28 mouse cellular contexts compared by ENCODE assay signal in genomic region chr10:39441636-39442035, GRCm38 (mm10).
DNase-seq lines count a peak whose midpoint lies in the region; ATAC-seq and TF ChIP-seq lines count a peak whose summit lies in the region.
"Had no signal": no experiment of that assay in that cellular context is flagged by ENCODE, and none has a peak within 500 bp of the region (broad histone marks: within the 10 kb centered on the region; RNA-seq: fewer than 3 reads in every experiment).

No protein-coding gene starts in this region.

- no peaks in the 10 kb centered on the region for H3K9me3 ChIP-seq in hindbrain, postnatal 0 days (ENCODE audit: low read length)
- H3K9me3 ChIP-seq in hindbrain, embryonic 13.5 days: no peaks in the 10 kb centered on the region
- no peaks in the 10 kb centered on the region for H3K9me3 ChIP-seq in liver, embryonic 14.5 days (ENCODE audit: control insufficient read depth, low read length)
- no peaks in the 10 kb centered on the region for H3K9me3 ChIP-seq in liver, embryonic 12.5 days (replicated peaks)
- H3K9me3 ChIP-seq in CH12.LX (replicated peaks; ENCODE audit: low read length): no peaks in the 10 kb centered on the region
- no peaks in the 10 kb centered on the region for H3K9me3 ChIP-seq in MEL (replicated peaks; ENCODE audit: insufficient read depth, low read length)
- H3K9me3 ChIP-seq: embryonic facial prominence, embryonic 10.5 days; embryonic facial prominence, embryonic 15.5 days; forebrain, embryonic 15.5 days; hindbrain, embryonic 10.5 days; intestine, embryonic 15.5 days; limb, embryonic 10.5 days; limb, embryonic 15.5 days; midbrain, embryonic 10.5 days; midbrain, embryonic 15.5 days; neural tube, embryonic 12.5 days had no signal

- no peak overlapping the region for H3K27ac ChIP-seq in hindbrain, postnatal 0 days
- H3K27ac ChIP-seq in hindbrain, embryonic 13.5 days: no peak overlapping the region
- no peak overlapping the region for H3K27ac ChIP-seq in liver, embryonic 14.5 days
- H3K27ac ChIP-seq in liver, embryonic 12.5 days: no peak overlapping the region
- H3K27ac ChIP-seq in CH12.LX (ENCODE audit: insufficient read depth, low read depth) (no peak overlapping the region), MEL (ENCODE audit: control insufficient read depth, low read depth, low read length) (no peak overlapping the region)
- H3K27ac ChIP-seq: embryonic facial prominence, embryonic 10.5 days; embryonic facial prominence, embryonic 15.5 days; forebrain, embryonic 15.5 days; hindbrain, embryonic 10.5 days; intestine, embryonic 15.5 days; limb, embryonic 10.5 days; limb, embryonic 15.5 days; midbrain, embryonic 10.5 days; midbrain, embryonic 15.5 days; neural tube, embryonic 12.5 days had no signal

- in situ Hi-C loops in CH12.LX (cut with MboI; ENCODE audit: low pct_ligation_motif_present, low pct_unique_long_range_greater_than_20kb, low sequenced_read_pairs): no loop called here

- DNase-seq in hindbrain, postnatal 0 days (ENCODE audit: low spot score): no peak
- no peak for DNase-seq in liver, embryonic 14.5 days (ENCODE audit: low read depth in 3 of 3, low spot score in 3 of 3)
- DNase-seq in CH12.LX (ENCODE audit: extremely low read depth): no peak
- no peak for DNase-seq in MEL (ENCODE audit: low read depth, low spot score)
- DNase-seq: adrenal gland, adult 8-10 months; cerebellum, adult 2 months; cerebellum, postnatal 14 days; heart, postnatal 14 days; kidney, adult 9 months; kidney, postnatal 25 days; lung, postnatal 10 days; right cerebral cortex, postnatal 4 days had no signal

- ATAC-seq in hindbrain, postnatal 0 days: no peak
- ATAC-seq in hindbrain, embryonic 13.5 days (ENCODE audit: low FRiP score): no peak
- no peak for ATAC-seq in liver, embryonic 14.5 days (ENCODE audit: insufficient read depth)
- ATAC-seq in liver, embryonic 12.5 days: no peak
- ATAC-seq in erythroblast, adult 5-6 weeks (replicated peaks; ENCODE audit: low FRiP score, poor library complexity, severe bottlenecking): no peak
- ATAC-seq: CD4-positive, CD25-positive, alpha-beta regulatory T cell, adult 4 months; forebrain, embryonic 15.5 days; hindbrain, embryonic 16.5 days; intestine, embryonic 15.5 days; midbrain, embryonic 15.5 days had no signal

- dilution Hi-C loops in CH12.LX (cut with MboI; ENCODE audit: extremely low pct_ligation_motif_present, extremely low pct_unique_long_range_greater_than_20kb, low sequenced_read_pairs): no loop called here

- H3K79me2 ChIP-seq in CH12.LX (replicated peaks; ENCODE audit: control insufficient read depth, extremely low read depth, insufficient read depth, poor library complexity, severe bottlenecking) (no peaks in the 10 kb centered on the region), MEL (ENCODE audit: control insufficient read depth, insufficient read depth, low read length, poor library complexity) (no peaks in the 10 kb centered on the region)

- H3K36me3 ChIP-seq in hindbrain, postnatal 0 days (ENCODE audit: insufficient read depth, low read length): no peaks in the 10 kb centered on the region
- no peaks in the 10 kb centered on the region for H3K36me3 ChIP-seq in hindbrain, embryonic 13.5 days
- H3K36me3 ChIP-seq in liver, embryonic 14.5 days (replicated peaks; ENCODE audit: control insufficient read depth, insufficient read depth, low read depth): no peaks in the 10 kb centered on the region
- no peaks in the 10 kb centered on the region for H3K36me3 ChIP-seq in liver, embryonic 12.5 days
- H3K36me3 ChIP-seq in CH12.LX (replicated peaks in 1 of 2; ENCODE audit: control insufficient read depth in 1 of 2, insufficient read depth in 1 of 2, low read length in 1 of 2) (peaks cover 0 to 17% of the 10 kb centered on the region in 2 experiments), MEL (ENCODE audit: control insufficient read depth in 1 of 2, insufficient read depth in 2 of 2, low read length in 2 of 2) (no peaks in the 10 kb centered on the region)
- H3K36me3 ChIP-seq: embryonic facial prominence, embryonic 10.5 days; embryonic facial prominence, embryonic 15.5 days; forebrain, embryonic 15.5 days; hindbrain, embryonic 10.5 days; intestine, embryonic 15.5 days; limb, embryonic 10.5 days; limb, embryonic 15.5 days; midbrain, embryonic 10.5 days; midbrain, embryonic 15.5 days; neural tube, embryonic 12.5 days had no signal

- 0 out of 2 replicates have a peak, but pooled peaks have one; percentile 15 for TF ChIP-seq CTCF in hindbrain, postnatal 0 days (IDR thresholded peaks at IDR 0.05; ENCODE audit: low read depth)
- peak; percentile 23; the same call in 1 of the 2 replicates for TF ChIP-seq CTCF in liver, embryonic 14.5 days (IDR thresholded peaks at IDR 0.05; ENCODE audit: low read depth)
- TF ChIP-seq CTCF in CH12.LX (conservative IDR thresholded peaks at IDR 0.05 in 1 of 2, IDR thresholded peaks at IDR 0.05 in 1 of 2; ENCODE audit: low read depth in 2 of 2, low read length in 2 of 2) (peak in 1 of 2 experiments; percentile 50; a peak in 2 of 4 replicates), MEL (IDR thresholded peaks at IDR 0.05 in 2 of 3, conservative IDR thresholded peaks at IDR 0.05 in 1 of 3; ENCODE audit: control insufficient read depth in 1 of 3, insufficient read depth in 1 of 3, low read depth in 2 of 3, low read length in 3 of 3, poor library complexity in 1 of 3, severe bottlenecking in 1 of 3) (peak in 1 of 3 experiments; percentile 37; a peak in 2 of 6 replicates)

- TF ChIP-seq EP300 in liver, embryonic 14.5 days (IDR thresholded peaks at IDR 0.05; ENCODE audit: low read depth): no peak
- TF ChIP-seq EP300 in CH12.LX (IDR thresholded peaks at IDR 0.05; ENCODE audit: low read length) (no peak), MEL (IDR thresholded peaks at IDR 0.05; ENCODE audit: low read depth in 1 of 2, low read length in 2 of 2) (no peak)

- TF ChIP-seq POLR2A in CH12.LX (IDR thresholded peaks at IDR 0.05; ENCODE audit: low read depth, low read length): no peak
- no peak for TF ChIP-seq POLR2A in MEL (IDR thresholded peaks at IDR 0.05; ENCODE audit: control insufficient read depth in 1 of 2, insufficient read depth in 1 of 2, low read depth in 1 of 2, low read length in 2 of 2, poor library complexity in 1 of 2)

- no peak overlapping the region for H3K4me3 ChIP-seq in hindbrain, postnatal 0 days (ENCODE audit: low read length)
- no peak overlapping the region for H3K4me3 ChIP-seq in hindbrain, embryonic 13.5 days
- H3K4me3 ChIP-seq in liver, embryonic 14.5 days (ENCODE audit: insufficient read depth in 1 of 2, low read depth in 2 of 2, low read length in 2 of 2): no peak overlapping the region
- no peak overlapping the region for H3K4me3 ChIP-seq in liver, embryonic 12.5 days
- no peak overlapping the region for H3K4me3 ChIP-seq in CH12.LX (replicated peaks in 1 of 3; ENCODE audit: low read depth in 2 of 3, low read length in 2 of 3, poor library complexity in 1 of 3)
- no peak overlapping the region for H3K4me3 ChIP-seq in MEL (ENCODE audit: control insufficient read depth in 1 of 2, insufficient read depth in 1 of 2, low read depth in 2 of 2, low read length in 2 of 2)
- H3K4me3 ChIP-seq: embryonic facial prominence, embryonic 10.5 days; embryonic facial prominence, embryonic 15.5 days; forebrain, embryonic 15.5 days; hindbrain, embryonic 10.5 days; intestine, embryonic 15.5 days; limb, embryonic 10.5 days; limb, embryonic 15.5 days; midbrain, embryonic 10.5 days; midbrain, embryonic 15.5 days; myocyte; neural tube, embryonic 12.5 days had no signal

- no peaks in the 10 kb centered on the region for H3K27me3 ChIP-seq in hindbrain, postnatal 0 days (ENCODE audit: insufficient read depth, low read length)
- no peaks in the 10 kb centered on the region for H3K27me3 ChIP-seq in hindbrain, embryonic 13.5 days
- H3K27me3 ChIP-seq in liver, embryonic 14.5 days (ENCODE audit: control insufficient read depth, insufficient read depth, low read length): no peaks in the 10 kb centered on the region
- no peaks in the 10 kb centered on the region for H3K27me3 ChIP-seq in liver, embryonic 12.5 days (replicated peaks)
- no peaks in the 10 kb centered on the region for H3K27me3 ChIP-seq in CH12.LX (replicated peaks)
- H3K27me3 ChIP-seq in MEL (ENCODE audit: control insufficient read depth in 1 of 2, insufficient read depth in 2 of 2, low read length in 2 of 2): no peaks in the 10 kb centered on the region
- H3K27me3 ChIP-seq: embryonic facial prominence, embryonic 15.5 days; forebrain, embryonic 15.5 days; intestine, embryonic 15.5 days; limb, embryonic 15.5 days; midbrain, embryonic 15.5 days; neural tube, embryonic 12.5 days had no signal

- H3K4me2 ChIP-seq in hindbrain, postnatal 0 days (ENCODE audit: low read depth, low read length): no peak overlapping the region
- H3K4me2 ChIP-seq in hindbrain, embryonic 13.5 days: no peak overlapping the region
- no peak overlapping the region for H3K4me2 ChIP-seq in liver, embryonic 14.5 days (ENCODE audit: low read depth)
- no peak overlapping the region for H3K4me2 ChIP-seq in liver, embryonic 12.5 days
- H3K4me2 ChIP-seq in CH12.LX (ENCODE audit: insufficient read depth, low read depth, poor library complexity, severe bottlenecking): no peak overlapping the region
- H3K4me2 ChIP-seq: embryonic facial prominence, embryonic 15.5 days; forebrain, embryonic 15.5 days; intestine, embryonic 15.5 days; limb, embryonic 15.5 days; midbrain, embryonic 15.5 days; neural tube, embryonic 12.5 days had no signal

- no peak overlapping the region for H3K9ac ChIP-seq in hindbrain, postnatal 0 days (replicated peaks; ENCODE audit: low read length)
- H3K9ac ChIP-seq in hindbrain, embryonic 13.5 days: no peak overlapping the region
- no peak overlapping the region for H3K9ac ChIP-seq in liver, embryonic 14.5 days (replicated peaks)
- no peak overlapping the region for H3K9ac ChIP-seq in liver, embryonic 12.5 days
- H3K9ac ChIP-seq in CH12.LX (ENCODE audit: insufficient read depth, low read depth) (no peak overlapping the region), MEL (ENCODE audit: control insufficient read depth, low read depth, low read length, poor library complexity, severe bottlenecking) (no peak overlapping the region)
- H3K9ac ChIP-seq: embryonic facial prominence, embryonic 15.5 days; forebrain, embryonic 15.5 days; intestine, embryonic 15.5 days; limb, embryonic 15.5 days; midbrain, embryonic 15.5 days; neural tube, embryonic 12.5 days had no signal

- TF ChIP-seq RAD21 in CH12.LX (IDR thresholded peaks at IDR 0.05; ENCODE audit: low read depth, low read length): peak; percentile 37
- TF ChIP-seq RAD21 in MEL (IDR thresholded peaks at IDR 0.05; ENCODE audit: low read depth, low read length): peak; percentile 26

- H3K4me1 ChIP-seq in hindbrain, postnatal 0 days (ENCODE audit: insufficient read depth, low read length): peaks cover 10% of the 10 kb centered on the region; the same call in 1 of the 2 replicates
- H3K4me1 ChIP-seq in hindbrain, embryonic 13.5 days (replicated peaks): peaks cover 32% of the 10 kb centered on the region
- H3K4me1 ChIP-seq in liver, embryonic 14.5 days (replicated peaks; ENCODE audit: control insufficient read depth in 2 of 2, insufficient read depth in 2 of 2, low read length in 1 of 2): no peaks in the 10 kb centered on the region
- H3K4me1 ChIP-seq in liver, embryonic 12.5 days: 0 out of 2 replicates have a peak, but pooled peaks cover 7% of the 10 kb centered on the region
- peaks cover 0 to 38% of the 10 kb centered on the region in 2 experiments; a peak in 2 of 4 replicates for H3K4me1 ChIP-seq in CH12.LX (ENCODE audit: control insufficient read depth in 1 of 2, insufficient read depth in 2 of 2)
- H3K4me1 ChIP-seq in MEL (ENCODE audit: control insufficient read depth in 1 of 2, insufficient read depth in 2 of 2, low read length in 2 of 2): no peaks in the 10 kb centered on the region
